Mouse (Mus musculus) liver, postnatal 0 days (tissue): ENCODE data around the gene Tbc1d1. TPM values are rescaled to one million over a fixed set of nuclear protein-coding genes. Genes with fewer than 3 reads are reported as not detected.

Experiments used
- ATAC-seq: fragments of 200-750 bp; cut with Nextera tagmentation; 2 replicates; pipeline ENCODE4 v1.8.0; 2017; ENCODE audit warnings: mild to moderate bottlenecking, moderate library complexity
- DNase-seq: peaks from one replicate; pipeline ENCODE4 v3.0.0-alpha.2; 2016
- H3K27ac ChIP-seq: fragments of 300-500 bp; sonication (generic); 2 replicates; pipeline ENCODE4 v1.5.1; 2014; ENCODE audit warnings: antibody characterized with exemption, moderate library complexity, mild to moderate bottlenecking, low read depth
- H3K27me3 ChIP-seq: fragments of 300-500 bp; sonication (generic); 2 replicates; pipeline ENCODE4 v1.6.1; 2014; ENCODE audit warnings: low read length, control low read depth, mixed read lengths; ENCODE audit not compliant: insufficient read depth
- H3K36me3 ChIP-seq: fragments of 300-500 bp; sonication (generic); replicated peaks from 2 replicates; pipeline ENCODE4 v1.6.1; 2014; ENCODE audit warnings: mild to moderate bottlenecking, control low read depth, low read length, moderate library complexity, mixed read lengths; ENCODE audit not compliant: insufficient read depth
- H3K4me1 ChIP-seq: fragments of 300-500 bp; sonication (generic); 2 replicates; pipeline ENCODE4 v1.6.1; 2014; ENCODE audit warnings: antibody characterized with exemption, mild to moderate bottlenecking, control low read depth; ENCODE audit not compliant: insufficient read depth
- H3K4me2 ChIP-seq: fragments of 300-500 bp; sonication (generic); 2 replicates; pipeline ENCODE4 v1.6.1; 2014; ENCODE audit warnings: low read depth, mild to moderate bottlenecking, low read length, moderate library complexity, mixed read lengths
- H3K4me3 ChIP-seq: fragments of 300-500 bp; sonication (generic); 2 replicates; pipeline ENCODE4 v1.5.1; 2014; ENCODE audit warnings: low read depth, low read length
- H3K9ac ChIP-seq: fragments of 300-500 bp; sonication (generic); replicated peaks from 2 replicates; pipeline ENCODE4 v1.6.1; 2014; ENCODE audit warnings: mild to moderate bottlenecking, moderate library complexity
- H3K9me3 ChIP-seq: fragments of 300-500 bp; sonication (generic); 2 replicates; pipeline ENCODE4 v1.6.1; 2016; ENCODE audit warnings: mild to moderate bottlenecking, control low read depth, low read length, mixed read lengths
- CTCF ChIP-seq: sonication (generic); IDR thresholded peaks from 2 replicates; pipeline ENCODE4 v1.5.1; 2016; ENCODE audit warnings: antibody characterized with exemption, low read depth
- EP300 ChIP-seq: IDR thresholded peaks from 2 replicates; pipeline ENCODE4 v1.6.1; 2016; ENCODE audit warnings: antibody characterized with exemption, low read depth, mild to moderate bottlenecking
- WGBS: fragments of 180-500 bp; shearing (Covaris S2); extraction: QIAGEN DNeasy Blood & Tissue Kit; methylation state at CpG from one replicate; pipeline ENCODE4 v1.1.7; 2014; ENCODE audit not compliant: insufficient replicate concordance; 5-methylcytosine and 5-hydroxymethylcytosine counted together
- polyA plus RNA-seq: library from polyadenylated mRNA; unstranded; fragments of >200 nt; fragmentation: Nextera tagmentation; extraction: Ambion mirVana; gene quantifications from 2 replicates; pipeline ENCODE4 v1.2.1, GENCODE M21; 2015

Gene Tbc1d1
- polyA plus RNA-seq, 1 experiment from 2014 or later, result 5.0 TPM

DNA sequence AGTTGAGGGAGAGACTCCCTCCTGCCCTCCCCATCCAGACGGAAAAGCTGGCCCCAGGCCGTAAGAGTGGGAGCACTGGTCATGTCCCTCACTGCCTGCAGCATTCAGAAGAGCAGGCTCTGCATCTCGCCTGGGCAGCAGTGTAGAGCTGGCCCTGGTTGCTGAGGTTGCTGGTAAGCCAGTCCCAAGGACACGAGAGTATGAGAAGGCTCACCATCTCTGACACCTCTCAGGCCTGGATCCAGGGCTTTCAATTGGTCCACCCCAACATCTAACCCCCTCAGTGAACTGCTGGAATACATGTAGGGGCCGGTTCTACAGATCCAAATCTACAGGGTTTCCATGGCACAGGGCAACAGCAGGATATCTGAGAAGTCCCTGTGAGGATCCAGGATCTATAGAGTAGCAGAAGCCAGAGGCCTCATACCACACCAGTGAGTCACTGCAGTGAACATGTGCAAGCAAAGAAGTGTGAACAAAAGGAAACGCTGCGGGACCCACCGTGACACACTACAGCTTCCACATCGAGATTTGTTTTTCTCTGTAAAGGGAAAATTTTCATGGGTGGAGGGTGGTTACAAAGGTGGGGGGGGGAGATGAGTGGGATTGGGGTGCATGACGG lies 9.6 kb upstream of the Tbc1d1 start:
- Histone ChIP-seq H3K27me3 (no peaks in the 10 kb centered on the region), H3K4me1 (peaks cover 11% of the 10 kb centered on the region), H3K4me3 (no peak overlapping the region), H3K36me3 (no peaks in the 10 kb centered on the region), H3K9me3 (no peaks in the 10 kb centered on the region), H3K9ac (no peak overlapping the region), H3K4me2 (no peak overlapping the region), H3K27ac (no peak overlapping the region)
- DNase-seq (no peak), ATAC-seq (no peak)
- 74% methylated on average over 10 of the region's 10 CpGs for WGBS
- TF ChIP-seq CTCF (no peak), EP300 (no peak)

- peaks cover 11% of the 10 kb centered on the region for H3K4me1 ChIP-seq
- H3K27ac ChIP-seq, result no peak overlapping the region
- H3K4me2 ChIP-seq, result peak overlapping the region; percentile 67
- no peaks in the 10 kb centered on the region for H3K9me3 ChIP-seq
- no peaks in the 10 kb centered on the region for H3K27me3 ChIP-seq
- peak overlapping the region; percentile 5; the same call in 1 of the 2 replicates for H3K9ac ChIP-seq
- DNase-seq (peak; percentile 79), ATAC-seq (peak; percentile 92)
- WGBS, result 8% methylated on average over 17 of the region's 17 CpGs
- TF ChIP-seq CTCF (no peak), EP300 (0 out of 2 replicates have a peak, but pooled peaks have one; percentile 43)
- H3K36me3 ChIP-seq, result no peaks in the 10 kb centered on the region
- peak overlapping the region; percentile 32 for H3K4me3 ChIP-seq
These were observed 6.6 kb upstream of the Tbc1d1 start for GRCm38 (mm10) chr5:64149184-64150127.

DNA sequence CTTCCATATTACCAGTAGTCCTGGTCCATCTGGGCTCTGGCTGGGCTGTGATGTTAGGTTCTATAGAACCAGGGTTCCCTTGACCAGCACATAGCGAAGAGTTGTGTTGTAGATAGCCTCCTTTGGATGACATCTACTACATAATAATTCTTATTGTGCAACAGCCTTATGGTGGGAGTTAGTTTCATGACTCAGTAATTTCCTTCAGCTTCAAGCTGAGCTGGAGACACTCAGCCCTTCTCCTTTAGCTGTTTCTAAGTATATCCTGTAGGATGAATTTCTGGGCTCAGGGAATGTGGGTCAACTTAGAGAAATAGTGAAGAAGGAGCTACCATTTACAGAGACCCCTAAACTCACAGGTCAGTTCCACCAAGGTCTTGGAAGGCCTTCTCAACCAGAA lies 2.8 kb upstream of the Tbc1d1 start:
- H3K27ac ChIP-seq, result no peak overlapping the region
- 79% methylated on average over 1 of the region's 1 CpGs for WGBS
- no peak for DNase-seq

DNA sequence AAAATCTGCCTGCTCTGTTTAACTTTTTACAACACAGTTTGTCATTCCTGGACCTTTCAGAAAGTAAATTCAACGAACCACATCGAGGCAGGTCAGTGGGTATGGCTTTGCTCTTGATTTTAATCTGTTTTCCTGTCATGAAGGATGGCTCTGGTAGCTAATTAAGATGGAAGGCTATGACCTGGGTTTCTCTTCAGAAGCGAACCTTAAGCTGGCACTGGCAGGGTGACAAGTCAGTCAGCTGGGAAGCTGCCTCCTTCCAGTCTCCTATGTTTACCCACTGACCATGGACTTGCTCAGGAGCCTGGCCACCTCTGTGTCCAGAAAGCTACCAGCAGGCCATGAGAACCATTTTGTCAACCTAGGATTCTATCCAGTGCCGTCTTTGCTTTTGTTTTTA lies 474 bp downstream of the Tbc1d1 start:
- Histone ChIP-seq H3K36me3 (no peaks in the 10 kb centered on the region), H3K4me2 (peak overlapping the region; percentile 65), H3K9me3 (no peaks in the 10 kb centered on the region), H3K27ac (peak overlapping the region; percentile 9), H3K4me1 (peaks cover 29% of the 10 kb centered on the region), H3K4me3 (peak overlapping the region; percentile 17; the same call in 1 of the 2 replicates), H3K9ac (0 out of 2 replicates have a peak overlapping the region, but pooled peaks have one; percentile 1), H3K27me3 (peaks cover 14% of the 10 kb centered on the region; the same call in 1 of the 2 replicates)
- DNase-seq (no peak), ATAC-seq (no peak)
- TF ChIP-seq EP300 (no peak), CTCF (no peak)
- WGBS, result 27% methylated on average over 4 of the region's 4 CpGs

More for the DNA sequence above, 2.8 kb upstream of the Tbc1d1 start:
- no peaks in the 10 kb centered on the region for H3K36me3 ChIP-seq
- no peak overlapping the region for H3K4me3 ChIP-seq
- no peaks in the 10 kb centered on the region for H3K9me3 ChIP-seq
- no peak overlapping the region for H3K4me2 ChIP-seq
- H3K27me3 ChIP-seq, result peaks cover 3% of the 10 kb centered on the region; the same call in 1 of the 2 replicates
- no peak overlapping the region for H3K9ac ChIP-seq
- peaks cover 20% of the 10 kb centered on the region for H3K4me1 ChIP-seq
- TF ChIP-seq CTCF, result no peak
- no peak for TF ChIP-seq EP300
- no peak for ATAC-seq

- DNase-seq (no peak), ATAC-seq (no peak)
- H3K27ac ChIP-seq, result no peak overlapping the region
- peaks cover 33% of the 10 kb centered on the region for H3K4me1 ChIP-seq
- peaks cover 14% of the 10 kb centered on the region; the same call in 1 of the 2 replicates for H3K27me3 ChIP-seq
- 41% methylated on average over 1 of the region's 1 CpGs for WGBS
- no peak for TF ChIP-seq EP300
- no peaks in the 10 kb centered on the region for H3K36me3 ChIP-seq
- no peaks in the 10 kb centered on the region for H3K9me3 ChIP-seq
- no peak overlapping the region for H3K4me3 ChIP-seq
- no peak overlapping the region for H3K9ac ChIP-seq
- H3K4me2 ChIP-seq, result no peak overlapping the region
These were observed 1.8 kb downstream of the Tbc1d1 start for GRCm38 (mm10) chr5:64157926-64158325.

DNA sequence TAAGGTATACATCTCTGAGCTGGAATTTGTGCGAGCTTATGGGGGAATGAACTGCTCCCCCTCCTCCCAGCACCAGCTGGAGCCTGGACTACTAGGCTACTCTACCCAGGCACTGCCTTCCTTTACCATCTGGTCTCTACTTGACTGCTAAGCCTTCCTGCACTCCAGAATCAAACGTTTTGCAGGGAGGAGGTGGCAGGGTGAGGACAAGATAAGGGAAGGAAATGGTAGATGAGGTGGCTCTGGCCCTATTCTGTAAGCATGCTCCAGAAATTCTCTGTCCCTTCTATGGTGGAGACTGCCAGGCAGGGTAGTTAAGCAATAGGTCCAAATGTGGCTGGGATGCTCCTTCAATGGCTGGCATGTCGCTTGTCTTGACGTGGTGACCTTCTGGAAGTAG lies 2.4 kb downstream of the Tbc1d1 start:
- ATAC-seq, result peak; percentile 14; the same call in 1 of the 2 replicates
- no peak for DNase-seq
- Histone ChIP-seq H3K9ac (0 out of 2 replicates have a peak overlapping the region, but pooled peaks have one; percentile 5), H3K4me1 (peaks cover 33% of the 10 kb centered on the region), H3K36me3 (no peaks in the 10 kb centered on the region), H3K4me2 (peak overlapping the region; percentile 98), H3K27me3 (peaks cover 14% of the 10 kb centered on the region; the same call in 1 of the 2 replicates), H3K4me3 (0 out of 2 replicates have a peak overlapping the region, but pooled peaks have one; percentile 72), H3K27ac (no peak overlapping the region), H3K9me3 (no peaks in the 10 kb centered on the region)
- WGBS, result 32% methylated on average over 4 of the region's 4 CpGs
- TF ChIP-seq EP300 (no peak), CTCF (no peak)
